15 mouse cellular contexts compared by ENCODE assay signal in genomic region chr1:153559701-153560100, GRCm38 (mm10). TPM values are rescaled to one million over a fixed set of nuclear protein-coding genes. Genes with fewer than 3 reads are reported as not detected.
DNase-seq lines count a peak whose midpoint lies in the region; ATAC-seq and TF ChIP-seq lines count a peak whose summit lies in the region.
"Had no signal": no experiment of that assay in that cellular context is flagged by ENCODE, and none has a peak within 500 bp of the region (broad histone marks: within the 10 kb centered on the region; RNA-seq: fewer than 3 reads in every experiment).

No protein-coding gene starts in this region.

- no peaks in the 10 kb centered on the region for H3K27me3 ChIP-seq in hindbrain, embryonic 11.5 days (ENCODE audit: control insufficient read depth, insufficient read depth, low read length)
- no peaks in the 10 kb centered on the region for H3K27me3 ChIP-seq in hindbrain, embryonic 14.5 days (ENCODE audit: control insufficient read depth, insufficient read depth, low read length)
- H3K27me3 ChIP-seq in midbrain, embryonic 10.5 days (ENCODE audit: low read depth, poor library complexity, severe bottlenecking) = peaks cover 11% of the 10 kb centered on the region
- H3K27me3 ChIP-seq in midbrain, embryonic 16.5 days (ENCODE audit: control insufficient read depth, insufficient read depth, low read depth, low read length) = no peaks in the 10 kb centered on the region
- no peaks in the 10 kb centered on the region for H3K27me3 ChIP-seq in stomach, postnatal 0 days (ENCODE audit: control insufficient read depth, insufficient read depth, low read length)
- H3K27me3 ChIP-seq: limb, embryonic 15.5 days; neural tube, embryonic 15.5 days had no signal

- no peak for TF ChIP-seq CTCF in stomach, postnatal 0 days (IDR thresholded peaks at IDR 0.05; ENCODE audit: low read depth)

- 59% methylated on average over 7 of the region's 7 CpGs for WGBS in hindbrain, embryonic 11.5 days
- 63% methylated on average over 7 of the region's 7 CpGs for WGBS in hindbrain, embryonic 14.5 days
- 60% methylated on average over 7 of the region's 7 CpGs for WGBS in midbrain, embryonic 10.5 days
- WGBS in midbrain, embryonic 16.5 days = 55% methylated on average over 7 of the region's 7 CpGs
- 56% methylated on average over 7 of the region's 7 CpGs for WGBS in stomach, postnatal 0 days

- TF ChIP-seq EP300 in stomach, postnatal 0 days (optimal IDR thresholded peaks at IDR 0.05) = no peak

- DNase-seq in cerebellum, adult 8-10 months = peak; percentile 6
- DNase-seq in cerebellum, postnatal 36 days = no peak
- DNase-seq in hindbrain, embryonic 11.5 days (ENCODE audit: low spot score) = no peak
- DNase-seq in hindbrain, embryonic 14.5 days (ENCODE audit: low spot score) = no peak
- DNase-seq in midbrain, embryonic 10.5 days (ENCODE audit: low spot score) = peak; percentile 18
- peak; percentile 38 for DNase-seq in stomach, postnatal 0 days (ENCODE audit: low spot score)
- DNase-seq in urinary bladder, postnatal 10 days (ENCODE audit: low spot score) = no peak

- no peak overlapping the region for H3K27ac ChIP-seq in hindbrain, embryonic 11.5 days (ENCODE audit: low read depth, low read length)
- H3K27ac ChIP-seq in hindbrain, embryonic 14.5 days = no peak overlapping the region
- no peak overlapping the region for H3K27ac ChIP-seq in midbrain, embryonic 10.5 days (replicated peaks)
- H3K27ac ChIP-seq in midbrain, embryonic 16.5 days (ENCODE audit: low read length) = no peak overlapping the region
- no peak overlapping the region for H3K27ac ChIP-seq in stomach, postnatal 0 days (replicated peaks)
- H3K27ac ChIP-seq: embryonic facial prominence, embryonic 10.5 days; gastrocnemius, adult 2 months; hindbrain, embryonic 10.5 days; limb, embryonic 15.5 days; neural tube, embryonic 15.5 days had no signal

- ATAC-seq in hindbrain, embryonic 11.5 days (ENCODE audit: low FRiP score) = peak; percentile 25; the same call in 1 of the 2 replicates
- no peak for ATAC-seq in hindbrain, embryonic 14.5 days (ENCODE audit: low FRiP score)
- no peak for ATAC-seq in midbrain, embryonic 16.5 days
- ATAC-seq in stomach, postnatal 0 days (ENCODE audit: low FRiP score, low TSS enrichment) = peak; percentile 27; the same call in 1 of the 2 replicates

- H3K36me3 ChIP-seq in hindbrain, embryonic 11.5 days (ENCODE audit: control insufficient read depth, insufficient read depth, low read length) = no peaks in the 10 kb centered on the region
- no peaks in the 10 kb centered on the region for H3K36me3 ChIP-seq in hindbrain, embryonic 14.5 days (replicated peaks; ENCODE audit: control insufficient read depth, insufficient read depth)
- no peaks in the 10 kb centered on the region for H3K36me3 ChIP-seq in midbrain, embryonic 10.5 days
- H3K36me3 ChIP-seq in midbrain, embryonic 16.5 days (ENCODE audit: control insufficient read depth, insufficient read depth, low read length) = no peaks in the 10 kb centered on the region
- H3K36me3 ChIP-seq in stomach, postnatal 0 days (ENCODE audit: control insufficient read depth, insufficient read depth, low read length) = no peaks in the 10 kb centered on the region
- H3K36me3 ChIP-seq: embryonic facial prominence, embryonic 10.5 days; hindbrain, embryonic 10.5 days; limb, embryonic 15.5 days; neural tube, embryonic 15.5 days had no signal

- H3K9ac ChIP-seq in hindbrain, embryonic 11.5 days (ENCODE audit: low read depth, low read length) = no peak overlapping the region
- no peak overlapping the region for H3K9ac ChIP-seq in hindbrain, embryonic 14.5 days
- no peak overlapping the region for H3K9ac ChIP-seq in midbrain, embryonic 16.5 days (ENCODE audit: low read depth, low read length)
- no peak overlapping the region for H3K9ac ChIP-seq in stomach, postnatal 0 days (ENCODE audit: low read length)
- H3K9ac ChIP-seq: limb, embryonic 15.5 days; lung, embryonic 14.5 days; neural tube, embryonic 15.5 days had no signal

- no peak overlapping the region for H3K4me3 ChIP-seq in hindbrain, embryonic 11.5 days (ENCODE audit: low read depth, low read length)
- no peak overlapping the region for H3K4me3 ChIP-seq in hindbrain, embryonic 14.5 days (replicated peaks; ENCODE audit: low read length)
- no peak overlapping the region for H3K4me3 ChIP-seq in midbrain, embryonic 10.5 days
- H3K4me3 ChIP-seq in midbrain, embryonic 16.5 days (ENCODE audit: low read depth, low read length) = no peak overlapping the region
- H3K4me3 ChIP-seq in stomach, postnatal 0 days (ENCODE audit: low read depth, low read length) = no peak overlapping the region
- H3K4me3 ChIP-seq: embryonic facial prominence, embryonic 10.5 days; gastrocnemius, adult 2 months; hindbrain, embryonic 10.5 days; limb, embryonic 15.5 days; neural tube, embryonic 15.5 days had no signal

- H3K9me3 ChIP-seq in hindbrain, embryonic 11.5 days (ENCODE audit: control insufficient read depth, low read length) = no peaks in the 10 kb centered on the region
- no peaks in the 10 kb centered on the region for H3K9me3 ChIP-seq in hindbrain, embryonic 14.5 days (ENCODE audit: control insufficient read depth, low read length)
- no peaks in the 10 kb centered on the region for H3K9me3 ChIP-seq in midbrain, embryonic 10.5 days (replicated peaks)
- no peaks in the 10 kb centered on the region for H3K9me3 ChIP-seq in midbrain, embryonic 16.5 days (replicated peaks; ENCODE audit: control insufficient read depth, low read length, poor library complexity, severe bottlenecking)
- H3K9me3 ChIP-seq in stomach, postnatal 0 days (ENCODE audit: control insufficient read depth, low read length) = no peaks in the 10 kb centered on the region
- H3K9me3 ChIP-seq: embryonic facial prominence, embryonic 10.5 days; hindbrain, embryonic 10.5 days; limb, embryonic 15.5 days; neural tube, embryonic 15.5 days had no signal

- H3K4me2 ChIP-seq in hindbrain, embryonic 11.5 days (replicated peaks; ENCODE audit: low read depth, low read length) = no peak overlapping the region
- no peak overlapping the region for H3K4me2 ChIP-seq in hindbrain, embryonic 14.5 days (replicated peaks)
- H3K4me2 ChIP-seq in midbrain, embryonic 16.5 days (ENCODE audit: low read length) = no peak overlapping the region
- H3K4me2 ChIP-seq in stomach, postnatal 0 days (replicated peaks; ENCODE audit: low read depth) = no peak overlapping the region
- H3K4me2 ChIP-seq: limb, embryonic 15.5 days; lung, embryonic 14.5 days; neural tube, embryonic 15.5 days had no signal

- H3K4me1 ChIP-seq in hindbrain, embryonic 11.5 days (replicated peaks; ENCODE audit: control insufficient read depth, insufficient read depth, low read length) = no peaks in the 10 kb centered on the region
- 0 out of 2 replicates have a peak, but pooled peaks cover 4% of the 10 kb centered on the region for H3K4me1 ChIP-seq in hindbrain, embryonic 14.5 days (replicated peaks; ENCODE audit: control insufficient read depth, insufficient read depth, low read length)
- H3K4me1 ChIP-seq in midbrain, embryonic 10.5 days = peaks cover 7% of the 10 kb centered on the region
- H3K4me1 ChIP-seq in midbrain, embryonic 16.5 days (ENCODE audit: control insufficient read depth, insufficient read depth, low read length) = no peaks in the 10 kb centered on the region
- no peaks in the 10 kb centered on the region for H3K4me1 ChIP-seq in stomach, postnatal 0 days (replicated peaks; ENCODE audit: control insufficient read depth, insufficient read depth)
- H3K4me1 ChIP-seq: embryonic facial prominence, embryonic 10.5 days; neural tube, embryonic 15.5 days had no signal

RNA-seq across cellular contexts. Expression of gene Npl, which starts 9.9 kb away (rescaled TPM):
- 15.5 and 16.2 TPM in 2 replicates for polyA plus RNA-seq in hindbrain, embryonic 11.5 days (2014; fragmentation: Nextera tagmentation; extraction: Ambion mirVana)
- 15.8 and 16.8 TPM in 2 replicates for polyA plus RNA-seq in hindbrain, embryonic 14.5 days (2014; fragmentation: Nextera tagmentation; extraction: Ambion mirVana)
- polyA plus RNA-seq in midbrain, embryonic 10.5 days (2016; fragmentation: Nextera tagmentation; extraction: Ambion mirVana) = 21.7 and 25.0 TPM in 2 replicates
- polyA plus RNA-seq in midbrain, embryonic 16.5 days (2015; fragmentation: Nextera tagmentation; extraction: Ambion mirVana) = 11.2 and 13.3 TPM in 2 replicates
- 4.1 and 5.3 TPM in 2 replicates for polyA plus RNA-seq in stomach, postnatal 0 days (2015; fragmentation: Nextera tagmentation; extraction: Ambion mirVana)
- polyA plus RNA-seq: activated CD4-positive, CD25-positive, alpha-beta regulatory T cell, adult 4 months had no signal

Comparison
In these comparisons a context has a peak if more than half of its experiments do, and no peak if none do; other contexts are left out.
1. DNase-seq: peak in cerebellum, adult 8-10 months (single experiment), midbrain, embryonic 10.5 days (single experiment) and stomach, postnatal 0 days (single experiment); none in cerebellum, postnatal 36 days (0 of 2), hindbrain, embryonic 11.5 days (single experiment), hindbrain, embryonic 14.5 days (single experiment) and urinary bladder, postnatal 10 days (single experiment).
2. ATAC-seq: peak in hindbrain, embryonic 11.5 days (single experiment) and stomach, postnatal 0 days (single experiment); none in hindbrain, embryonic 14.5 days (single experiment) and midbrain, embryonic 16.5 days (single experiment).